Mouse (Mus musculus): ENCODE data around the gene Slc22a1. TPM values are rescaled to one million over a fixed set of nuclear protein-coding genes. Genes with fewer than 3 reads are reported as not detected.

The Slc22a1 gene
- total and polyA plus RNA-seq, 3 experiments = 0.64 to 1.1 (median 0.76) TPM

DNA sequence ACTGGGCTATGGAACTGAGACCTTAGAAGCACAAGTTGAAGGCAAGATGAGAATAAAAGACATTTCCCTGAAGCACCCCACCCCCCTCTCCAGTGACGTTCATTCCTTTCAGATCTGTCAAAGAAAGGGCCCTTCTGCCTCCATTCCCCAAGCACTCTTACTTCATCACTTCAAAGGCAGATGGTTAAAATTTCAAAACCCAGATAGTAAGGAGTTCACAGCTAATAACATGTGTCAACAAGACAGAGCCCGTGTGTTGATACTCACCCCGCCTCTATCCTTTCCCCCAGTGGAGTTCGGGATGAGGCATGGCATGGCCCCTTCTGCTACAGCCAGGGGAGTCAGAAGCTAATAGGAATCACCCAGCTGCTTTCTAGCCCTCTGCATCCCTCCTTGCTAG, 60.2 kb downstream of the Slc22a1 start:
- H3K9me3 ChIP-seq (replicated peaks; ENCODE audit: low read length) = no peaks in the 10 kb centered on the region
- H3K79me2 ChIP-seq (replicated peaks; ENCODE audit: control insufficient read depth, extremely low read depth, insufficient read depth, poor library complexity, severe bottlenecking) = no peaks in the 10 kb centered on the region
- TF ChIP-seq POLR2AphosphoS2 (IDR thresholded peaks at IDR 0.05; ENCODE audit: low read depth, low read length) (no peak), ZC3H11A (IDR thresholded peaks at IDR 0.05; ENCODE audit: low read depth, low read length) (no peak), BHLHE40 (IDR thresholded peaks at IDR 0.05; ENCODE audit: low read depth, low read length) (no peak), ZMIZ1 (IDR thresholded peaks at IDR 0.05; ENCODE audit: low read depth, low read length) (no peak), IRF4 (IDR thresholded peaks at IDR 0.05; ENCODE audit: low read depth, low read length) (no peak), MAX (IDR thresholded peaks at IDR 0.05; ENCODE audit: low read length) (no peak), CHD2 (IDR thresholded peaks at IDR 0.05; ENCODE audit: low read length) (no peak), MAFK (IDR thresholded peaks at IDR 0.05; ENCODE audit: insufficient replicate concordance, low read length) (no peak), ZNF384 (IDR thresholded peaks at IDR 0.05; ENCODE audit: low read depth, low read length) (no peak), TCF12 (IDR thresholded peaks at IDR 0.05; ENCODE audit: low read depth, low read length) (no peak), USF1 (IDR thresholded peaks at IDR 0.05; ENCODE audit: low read depth, low read length) (no peak), JUND (conservative IDR thresholded peaks at IDR 0.05; ENCODE audit: low read depth, low read length) (no peak), HCFC1 (IDR thresholded peaks at IDR 0.05; ENCODE audit: low read depth, low read length) (no peak), NELFE (IDR thresholded peaks at IDR 0.05; ENCODE audit: low read depth, low read length) (no peak), KAT2A (IDR thresholded peaks at IDR 0.05; ENCODE audit: insufficient replicate concordance, low read length) (no peak)
- peaks cover 3 to 4% of the 10 kb centered on the region in 2 experiments; a peak in 1 of 4 replicates for H3K4me1 ChIP-seq (ENCODE audit: control insufficient read depth in 1 of 2, insufficient read depth in 2 of 2)
- in situ Hi-C loops (cut with MboI; ENCODE audit: low pct_ligation_motif_present, low pct_unique_long_range_greater_than_20kb, low sequenced_read_pairs) = no loop called here
- H3K4me3 ChIP-seq (replicated peaks in 1 of 3; ENCODE audit: low read depth in 2 of 3, low read length in 2 of 3, poor library complexity in 1 of 3) = no peak overlapping the region
- no peak for DNase-seq (ENCODE audit: extremely low read depth)
- no peak overlapping the region for H3K27ac ChIP-seq (ENCODE audit: insufficient read depth, low read depth)
- no peaks in the 10 kb centered on the region for H3K27me3 ChIP-seq (replicated peaks)
- no peaks in the 10 kb centered on the region for H3K36me3 ChIP-seq (replicated peaks in 1 of 2; ENCODE audit: control insufficient read depth in 1 of 2, insufficient read depth in 1 of 2, low read length in 1 of 2)
- no peak overlapping the region for H3K4me2 ChIP-seq (ENCODE audit: insufficient read depth, low read depth, poor library complexity, severe bottlenecking)
- no peak overlapping the region for H3K9ac ChIP-seq (ENCODE audit: insufficient read depth, low read depth)
- dilution Hi-C loops (cut with MboI; ENCODE audit: extremely low pct_ligation_motif_present, extremely low pct_unique_long_range_greater_than_20kb, low sequenced_read_pairs) = no loop called here

DNA sequence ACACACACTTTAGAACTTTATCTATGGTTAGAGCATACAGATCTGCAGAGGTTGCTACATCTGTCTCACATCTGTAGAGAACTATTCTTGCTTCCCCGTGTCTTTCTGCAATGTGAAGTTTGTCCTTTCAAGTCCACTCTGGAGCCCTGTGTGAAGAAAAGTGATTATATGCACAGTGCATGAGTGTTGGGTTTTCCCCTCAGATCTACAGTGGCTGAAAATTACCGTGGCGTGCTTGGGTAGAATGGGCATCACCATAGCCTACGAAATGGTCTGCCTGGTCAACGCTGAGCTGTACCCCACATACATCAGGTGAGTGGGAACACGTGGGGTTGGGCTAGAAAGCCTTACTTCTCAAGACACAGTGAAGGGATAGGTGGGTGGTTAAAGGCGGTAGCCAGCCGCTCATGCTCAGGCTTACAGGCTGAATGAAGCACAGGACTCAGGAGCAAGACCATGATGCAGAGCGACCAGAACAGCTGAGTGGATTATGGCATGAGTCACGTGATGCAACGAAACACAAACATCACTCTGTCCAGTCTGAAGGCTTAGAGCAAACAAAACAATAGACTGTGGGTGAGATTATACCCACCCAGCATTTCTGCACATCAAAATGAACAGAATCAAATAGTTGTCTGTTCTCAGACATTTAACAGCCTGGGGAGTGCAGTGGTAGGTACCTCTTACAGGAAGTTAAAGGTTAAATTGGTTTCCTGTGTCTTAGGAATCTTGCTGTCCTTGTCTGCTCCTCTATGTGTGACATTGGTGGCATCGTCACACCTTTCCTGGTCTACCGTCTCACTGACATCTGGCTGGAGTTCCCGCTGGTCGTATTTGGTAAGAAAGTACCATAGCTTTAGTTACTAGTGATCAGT, 60.9 kb downstream of the Slc22a1 start:
- H3K4me2 ChIP-seq (ENCODE audit: insufficient read depth, low read depth, poor library complexity, severe bottlenecking) = no peak overlapping the region
- no peak overlapping the region for H3K4me3 ChIP-seq (replicated peaks in 1 of 3; ENCODE audit: low read depth in 2 of 3, low read length in 2 of 3, poor library complexity in 1 of 3)
- H3K9me3 ChIP-seq (replicated peaks; ENCODE audit: low read length) = no peaks in the 10 kb centered on the region
- in situ Hi-C loops (cut with MboI; ENCODE audit: low pct_ligation_motif_present, low pct_unique_long_range_greater_than_20kb, low sequenced_read_pairs) = no loop called here
- no peak overlapping the region for H3K27ac ChIP-seq (ENCODE audit: insufficient read depth, low read depth)
- peaks cover 3 to 4% of the 10 kb centered on the region in 2 experiments; a peak in 1 of 4 replicates for H3K4me1 ChIP-seq (ENCODE audit: control insufficient read depth in 1 of 2, insufficient read depth in 2 of 2)
- H3K27me3 ChIP-seq (replicated peaks) = no peaks in the 10 kb centered on the region
- no peak for DNase-seq (ENCODE audit: extremely low read depth)
- no peak overlapping the region for H3K9ac ChIP-seq (ENCODE audit: insufficient read depth, low read depth)
- no peaks in the 10 kb centered on the region for H3K79me2 ChIP-seq (replicated peaks; ENCODE audit: control insufficient read depth, extremely low read depth, insufficient read depth, poor library complexity, severe bottlenecking)
- no peak for TF ChIP-seq GABPA (IDR thresholded peaks at IDR 0.05; ENCODE audit: insufficient replicate concordance, low read depth, low read length)
- 0 out of 2 replicates have a peak, but pooled peaks have one; percentile 7 for TF ChIP-seq BHLHE40 (IDR thresholded peaks at IDR 0.05; ENCODE audit: low read depth, low read length)
- H3K36me3 ChIP-seq (replicated peaks in 1 of 2; ENCODE audit: control insufficient read depth in 1 of 2, insufficient read depth in 1 of 2, low read length in 1 of 2) = no peaks in the 10 kb centered on the region
- dilution Hi-C loops (cut with MboI; ENCODE audit: extremely low pct_ligation_motif_present, extremely low pct_unique_long_range_greater_than_20kb, low sequenced_read_pairs) = no loop called here

Data from CH12.LX (cell line).